Comparison of ENCODE assay signal across 8 mouse cellular contexts in genomic region chr17:46265918-46266618, GRCm38 (mm10). TPM values are rescaled to one million over a fixed set of nuclear protein-coding genes. Genes with fewer than 3 reads are reported as not detected.
DNase-seq lines count a peak whose midpoint lies in the region; ATAC-seq and TF ChIP-seq lines count a peak whose summit lies in the region.

No protein-coding gene starts in this region.

- no peak overlapping the region for H3K27ac ChIP-seq in kidney, adult 2 months (ENCODE audit: insufficient read depth, low read depth, low read length)
- H3K27ac ChIP-seq in limb, embryonic 12.5 days = peak overlapping the region; percentile 53
- H3K27ac ChIP-seq in midbrain, embryonic 15.5 days = no peak overlapping the region

- 20% methylated on average over 14 of the region's 14 CpGs for WGBS in kidney, adult 2 months
- WGBS in limb, embryonic 12.5 days = 23% methylated on average over 14 of the region's 14 CpGs
- WGBS in midbrain, embryonic 15.5 days = 29% methylated on average over 14 of the region's 14 CpGs

- no peaks in the 10 kb centered on the region for H3K9me3 ChIP-seq in limb, embryonic 12.5 days
- no peaks in the 10 kb centered on the region for H3K9me3 ChIP-seq in midbrain, embryonic 15.5 days

- TF ChIP-seq POLR2A in kidney, adult 2 months (IDR thresholded peaks at IDR 0.05; ENCODE audit: low read depth, low read length) = no peak

- H3K36me3 ChIP-seq in kidney, adult 2 months (ENCODE audit: control insufficient read depth, insufficient read depth, low read length) = no peaks in the 10 kb centered on the region; the same call in 1 of the 2 replicates
- H3K36me3 ChIP-seq in limb, embryonic 12.5 days = peaks cover 86% of the 10 kb centered on the region
- H3K36me3 ChIP-seq in midbrain, embryonic 15.5 days (replicated peaks) = no peaks in the 10 kb centered on the region; the same call in 1 of the 2 replicates

- H3K4me2 ChIP-seq in limb, embryonic 12.5 days = no peak overlapping the region
- H3K4me2 ChIP-seq in midbrain, embryonic 15.5 days = no peak overlapping the region

- H3K4me1 ChIP-seq in kidney, adult 2 months (ENCODE audit: control insufficient read depth, insufficient read depth, low read length) = 0 out of 2 replicates have a peak, but pooled peaks cover 6% of the 10 kb centered on the region
- peaks cover 4% of the 10 kb centered on the region; the same call in 1 of the 2 replicates for H3K4me1 ChIP-seq in limb, embryonic 12.5 days (replicated peaks)
- H3K4me1 ChIP-seq in midbrain, embryonic 15.5 days = 0 out of 2 replicates have a peak, but pooled peaks cover 3% of the 10 kb centered on the region

- ATAC-seq in limb, embryonic 12.5 days (ENCODE audit: insufficient number of reproducible peaks, insufficient read depth, low FRiP score, low TSS enrichment, low read depth) = peak; percentile 43; the same call in 1 of the 2 replicates
- ATAC-seq in midbrain, embryonic 15.5 days (replicated peaks) = peak; percentile 56

- H3K4me3 ChIP-seq in kidney, adult 2 months (ENCODE audit: insufficient read depth, low read depth, low read length) = no peak overlapping the region
- no peak overlapping the region for H3K4me3 ChIP-seq in limb, embryonic 12.5 days (replicated peaks)
- no peak overlapping the region for H3K4me3 ChIP-seq in midbrain, embryonic 15.5 days

- no peak overlapping the region; the same call in 1 of the 2 replicates for H3K9ac ChIP-seq in limb, embryonic 12.5 days (replicated peaks)
- no peak overlapping the region for H3K9ac ChIP-seq in midbrain, embryonic 15.5 days

- H3K27me3 ChIP-seq in kidney, adult 2 months (replicated peaks; ENCODE audit: control insufficient read depth, insufficient read depth, low read length) = no peaks in the 10 kb centered on the region
- no peaks in the 10 kb centered on the region for H3K27me3 ChIP-seq in limb, embryonic 12.5 days
- no peaks in the 10 kb centered on the region for H3K27me3 ChIP-seq in midbrain, embryonic 15.5 days (replicated peaks)

- TF ChIP-seq CTCF in kidney, adult 2 months (conservative IDR thresholded peaks at IDR 0.05; ENCODE audit: insufficient read depth, insufficient read length, low read depth, low read length) = peak; percentile 86

- DNase-seq in ovary, postnatal 36 days (ENCODE audit: low spot score) = peak; percentile 79
- no peak for DNase-seq in ovary, adult 18-20 months (ENCODE audit: low spot score)
- peak; percentile 81 for DNase-seq in embryo, embryonic 10.5 days (ENCODE audit: low spot score)
- peak; percentile 79 for DNase-seq in gastrocnemius, postnatal 25 days
- DNase-seq in kidney, adult 2 months = peak; percentile 83
- peak; percentile 46 to 54 for DNase-seq in spleen, postnatal 36 days (ENCODE audit: low spot score in 2 of 2)

RNA-seq across cellular contexts. Expression of gene Lrrc73, which starts 12.7 kb away (rescaled TPM):
- under 1 TPM; 0.33 to 0.35 TPM for total RNA-seq in gastrocnemius, postnatal 25 days (2021)
- polyA plus RNA-seq in kidney, adult 2 months (2012; rRNA removed) = 1.1 and 1.4 TPM in 2 replicates
- polyA plus RNA-seq in limb, embryonic 12.5 days (2016; fragmentation: Nextera tagmentation; extraction: Ambion mirVana) = 0.60 and 0.65 TPM in 2 replicates
- polyA plus RNA-seq in midbrain, embryonic 15.5 days (2015; fragmentation: Nextera tagmentation; extraction: Ambion mirVana) = 14.7 and 16.6 TPM in 2 replicates

RNA-seq across cellular contexts. Expression of gene Tjap1, which starts 16.8 kb away (rescaled TPM):
- 10 to 100 TPM; 31.7 to 39.1 TPM for total RNA-seq in gastrocnemius, postnatal 25 days (2021)
- 23.1 and 29.7 TPM in 2 replicates for polyA plus RNA-seq in kidney, adult 2 months (2012; rRNA removed)
- 59.9 and 62.8 TPM in 2 replicates for polyA plus RNA-seq in limb, embryonic 12.5 days (2016; fragmentation: Nextera tagmentation; extraction: Ambion mirVana)
- 29.4 and 31.4 TPM in 2 replicates for polyA plus RNA-seq in midbrain, embryonic 15.5 days (2015; fragmentation: Nextera tagmentation; extraction: Ambion mirVana)

RNA-seq across cellular contexts. Expression of gene Yipf3, which starts 18.2 kb away (rescaled TPM):
- 10 to 100 TPM; 49.4 to 54.7 TPM for total RNA-seq in gastrocnemius, postnatal 25 days (2021)
- polyA plus RNA-seq in kidney, adult 2 months (2012; rRNA removed) = 246 and 292 TPM in 2 replicates
- polyA plus RNA-seq in limb, embryonic 12.5 days (2016; fragmentation: Nextera tagmentation; extraction: Ambion mirVana) = 65.6 and 73.5 TPM in 2 replicates
- polyA plus RNA-seq in midbrain, embryonic 15.5 days (2015; fragmentation: Nextera tagmentation; extraction: Ambion mirVana) = 95.2 and 107 TPM in 2 replicates

RNA-seq across cellular contexts. Expression of gene Polr1c, which starts 18.2 kb away (rescaled TPM):
- 10 to 100 TPM; 16.4 to 16.5 TPM for total RNA-seq in gastrocnemius, postnatal 25 days (2021)
- 63.0 and 70.7 TPM in 2 replicates for polyA plus RNA-seq in kidney, adult 2 months (2012; rRNA removed)
- 109 and 111 TPM in 2 replicates for polyA plus RNA-seq in limb, embryonic 12.5 days (2016; fragmentation: Nextera tagmentation; extraction: Ambion mirVana)
- 71.6 and 78.4 TPM in 2 replicates for polyA plus RNA-seq in midbrain, embryonic 15.5 days (2015; fragmentation: Nextera tagmentation; extraction: Ambion mirVana)

RNA-seq across cellular contexts. Expression of gene Dlk2, which starts 31.2 kb away (rescaled TPM):
- total RNA-seq in gastrocnemius, postnatal 25 days (2021) = under 1 TPM in 1 of 2 experiments, not detected in 1; 0.21 TPM
- polyA plus RNA-seq in kidney, adult 2 months (2012; rRNA removed) = 0.61 and 1.1 TPM in 2 replicates
- polyA plus RNA-seq in limb, embryonic 12.5 days (2016; fragmentation: Nextera tagmentation; extraction: Ambion mirVana) = 3.8 and 4.8 TPM in 2 replicates
- 22.5 and 23.7 TPM in 2 replicates for polyA plus RNA-seq in midbrain, embryonic 15.5 days (2015; fragmentation: Nextera tagmentation; extraction: Ambion mirVana)
